Mouse (Mus musculus) embryonic facial prominence, embryonic 12.5 days (tissue): Measurements from ENCODE around the gene Pbx1. TPM values are rescaled to one million over a fixed set of nuclear protein-coding genes. Genes with fewer than 3 reads are reported as not detected.

ENCODE experiments used
- ATAC-seq: fragments of 200-750 bp; cut with Nextera tagmentation; 2 replicates; pipeline ENCODE4 v1.8.0; 2017; ENCODE audit not compliant: insufficient number of reproducible peaks, insufficient read depth, low FRiP score, low TSS enrichment
- H3K27ac ChIP-seq: fragments of 300-500 bp; sonication (generic); 2 replicates; pipeline ENCODE4 v1.5.1; 2016; ENCODE audit warnings: mild to moderate bottlenecking
- H3K27me3 ChIP-seq: fragments of 300-500 bp; sonication (generic); 2 replicates; pipeline ENCODE4 v1.6.1; 2016; ENCODE audit warnings: mild to moderate bottlenecking, moderate library complexity
- H3K36me3 ChIP-seq: fragments of 300-500 bp; sonication (generic); 2 replicates; pipeline ENCODE4 v1.6.1; 2016; ENCODE audit warnings: mild to moderate bottlenecking
- H3K4me1 ChIP-seq: fragments of 300-500 bp; sonication (generic); 2 replicates; pipeline ENCODE4 v1.6.1; 2016
- H3K4me2 ChIP-seq: fragments of 300-500 bp; sonication (generic); replicated peaks from 2 replicates; pipeline ENCODE4 v1.6.1; 2016; ENCODE audit warnings: mild to moderate bottlenecking, moderate library complexity
- H3K4me3 ChIP-seq: fragments of 300-500 bp; sonication (generic); 2 replicates; pipeline ENCODE4 v1.5.1; 2016; ENCODE audit warnings: mild to moderate bottlenecking
- H3K9ac ChIP-seq: fragments of 300-500 bp; sonication (generic); 2 replicates; pipeline ENCODE4 v1.6.1; 2016; ENCODE audit warnings: mild to moderate bottlenecking, moderate library complexity
- H3K9me3 ChIP-seq: fragments of 300-500 bp; sonication (generic); 2 replicates; pipeline ENCODE4 v1.6.1; 2016; ENCODE audit warnings: mild to moderate bottlenecking, moderate library complexity
- WGBS: fragments of 180-500 bp; shearing (Covaris S2); methylation state at CpG from one replicate; pipeline ENCODE4 v1.1.7; 2016; 5-methylcytosine and 5-hydroxymethylcytosine counted together
- polyA plus RNA-seq: library from polyadenylated mRNA; unstranded; fragments of >200 nt; fragmentation: Nextera tagmentation; extraction: Ambion mirVana; gene quantifications from 2 replicates; pipeline ENCODE4 v1.2.1, GENCODE M21; 2016

Gene Pbx1
- polyA plus RNA-seq, 1 experiment from 2014 or later, result 66.3 TPM

DNA sequence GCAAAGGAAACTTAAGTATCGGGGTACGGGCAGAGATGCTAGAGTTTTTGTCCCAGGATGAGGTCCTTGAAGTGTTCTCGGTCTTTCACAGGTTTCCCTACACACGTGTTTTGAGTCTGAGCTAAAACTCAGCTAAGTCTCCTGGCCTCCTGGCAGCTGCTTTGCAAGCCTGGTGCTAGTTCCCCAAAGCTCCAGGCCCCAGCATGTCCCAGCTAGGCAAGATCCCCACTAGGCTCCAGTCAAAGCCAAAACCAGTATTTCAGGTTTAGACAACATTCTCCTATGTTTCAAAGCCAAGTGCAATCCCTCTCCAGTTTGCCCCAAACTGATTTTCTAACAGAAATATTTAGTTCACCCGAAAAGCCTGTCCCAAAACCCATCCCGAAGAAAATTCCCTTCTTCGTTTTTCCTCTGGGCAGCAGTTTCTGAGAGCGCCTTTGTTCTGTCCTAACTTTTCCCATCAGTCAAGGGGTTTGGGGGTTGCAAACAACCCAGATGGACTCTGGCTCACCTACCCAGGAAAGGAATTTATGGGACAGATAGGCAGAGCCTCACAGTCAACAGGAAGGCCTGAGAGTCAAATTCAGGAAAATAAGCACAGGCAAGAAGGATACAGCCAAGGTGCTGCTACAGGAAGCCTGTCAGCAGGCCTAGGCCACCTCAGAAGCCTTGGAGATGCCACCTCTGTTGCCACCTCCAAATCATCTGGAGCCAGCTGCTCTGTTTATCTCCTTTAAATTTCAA is 97.1 kb downstream of the Pbx1 start:
- peaks cover 12% of the 10 kb centered on the region for H3K36me3 ChIP-seq
- H3K9me3 ChIP-seq, result no peaks in the 10 kb centered on the region
- no peak overlapping the region for H3K4me3 ChIP-seq
- no peak for ATAC-seq
- no peak overlapping the region for H3K4me2 ChIP-seq
- H3K27me3 ChIP-seq, result no peaks in the 10 kb centered on the region
- peak overlapping the region; percentile 69 for H3K27ac ChIP-seq
- peaks cover 12% of the 10 kb centered on the region; the same call in 1 of the 2 replicates for H3K4me1 ChIP-seq
- H3K9ac ChIP-seq, result no peak overlapping the region
- 78% methylated on average over 8 of the region's 8 CpGs for WGBS

DNA sequence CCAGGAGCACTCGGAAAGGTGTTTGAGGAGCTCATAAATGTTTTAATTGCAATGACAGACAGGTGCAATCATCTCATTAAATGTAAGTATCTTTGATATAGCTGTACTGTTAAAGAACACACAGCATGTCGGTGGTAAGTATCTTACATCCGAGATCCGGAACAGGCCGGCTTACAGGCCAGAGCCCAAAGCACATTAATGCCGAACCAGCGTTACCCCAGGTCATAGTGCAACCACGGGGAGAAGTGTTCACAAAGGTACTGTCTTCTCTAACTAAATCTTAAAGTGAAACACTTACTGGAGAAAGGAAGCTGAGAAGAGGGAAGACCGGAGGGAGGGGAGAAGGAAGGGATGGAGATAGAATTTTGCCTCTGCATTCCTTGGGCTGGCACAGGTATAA is 100.0 kb downstream of the Pbx1 start:
- Histone ChIP-seq H3K9me3 (no peaks in the 10 kb centered on the region), H3K9ac (no peak overlapping the region), H3K36me3 (peaks cover 12% of the 10 kb centered on the region), H3K4me1 (peaks cover 36% of the 10 kb centered on the region), H3K4me3 (no peak overlapping the region), H3K27me3 (no peaks in the 10 kb centered on the region), H3K4me2 (no peak overlapping the region), H3K27ac (no peak overlapping the region)
- no peak for ATAC-seq
- WGBS, result 86% methylated on average over 9 of the region's 9 CpGs

DNA sequence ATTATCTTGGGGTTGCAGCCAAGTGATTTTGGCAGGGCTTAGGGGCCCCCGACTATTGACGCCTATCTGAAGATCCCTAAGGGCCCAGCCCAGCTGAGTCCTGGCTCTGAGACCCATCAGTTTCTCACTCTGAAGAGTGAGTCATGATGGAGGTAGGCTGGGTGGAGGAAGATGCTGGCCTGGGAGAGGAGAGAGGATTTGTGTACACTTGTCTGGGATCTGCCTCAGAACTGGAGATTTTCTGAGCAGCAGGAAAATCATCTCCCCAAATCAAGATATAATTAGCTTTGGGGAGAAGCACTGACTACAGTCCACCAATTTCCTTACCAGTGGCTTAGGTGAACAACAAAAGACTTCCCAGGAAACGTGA is 103.8 kb downstream of the Pbx1 start:
- 66% methylated on average over 3 of the region's 3 CpGs for WGBS
- Histone ChIP-seq H3K4me2 (no peak overlapping the region), H3K36me3 (no peaks in the 10 kb centered on the region), H3K4me3 (no peak overlapping the region), H3K9ac (no peak overlapping the region), H3K27me3 (no peaks in the 10 kb centered on the region), H3K9me3 (no peaks in the 10 kb centered on the region), H3K4me1 (peaks cover 62% of the 10 kb centered on the region), H3K27ac (no peak overlapping the region)
- no peak for ATAC-seq

DNA sequence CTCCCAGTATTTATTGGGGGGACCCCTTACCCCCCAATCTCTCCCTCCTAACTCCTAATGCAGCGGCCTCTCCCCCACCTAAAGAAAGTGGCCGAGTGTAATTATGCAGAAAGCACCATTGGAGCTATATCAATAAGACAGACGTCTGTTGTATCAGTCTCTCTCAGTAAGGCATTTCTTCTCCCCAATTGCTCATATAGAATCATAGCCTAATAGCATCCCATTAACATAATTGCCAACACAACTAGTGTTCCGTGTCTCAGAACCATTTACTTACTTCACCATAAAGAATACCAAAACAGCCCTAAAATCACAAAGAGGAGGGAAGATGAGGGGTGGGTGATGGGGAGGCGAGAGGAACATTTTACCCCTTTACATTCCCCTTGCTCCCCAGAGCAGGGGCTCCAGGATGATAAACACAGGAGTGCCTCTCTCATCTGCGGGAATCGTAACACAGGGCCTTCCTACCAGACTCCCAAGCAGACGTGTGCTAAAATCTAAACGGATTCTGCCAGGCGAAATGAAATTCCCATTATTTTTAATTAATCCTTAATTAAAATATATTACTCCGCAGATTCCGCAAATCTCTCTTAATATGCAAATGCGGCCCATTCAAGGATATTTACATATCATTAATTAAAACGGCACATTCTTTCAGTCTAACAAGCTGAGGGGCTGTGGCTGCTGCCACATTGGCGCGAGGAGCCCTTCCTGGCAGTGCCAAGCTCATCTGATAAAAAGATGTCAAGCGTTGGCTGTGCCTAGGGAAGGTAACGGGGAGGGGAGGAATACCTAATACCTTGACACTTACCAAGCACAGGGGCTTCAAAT is 104.5 kb downstream of the Pbx1 start:
- Histone ChIP-seq H3K27ac (no peak overlapping the region), H3K4me2 (no peak overlapping the region), H3K9ac (no peak overlapping the region), H3K27me3 (no peaks in the 10 kb centered on the region), H3K4me3 (no peak overlapping the region), H3K36me3 (no peaks in the 10 kb centered on the region), H3K9me3 (no peaks in the 10 kb centered on the region), H3K4me1 (peaks cover 62% of the 10 kb centered on the region)
- no peak for ATAC-seq
- 83% methylated on average over 18 of the region's 18 CpGs for WGBS

DNA sequence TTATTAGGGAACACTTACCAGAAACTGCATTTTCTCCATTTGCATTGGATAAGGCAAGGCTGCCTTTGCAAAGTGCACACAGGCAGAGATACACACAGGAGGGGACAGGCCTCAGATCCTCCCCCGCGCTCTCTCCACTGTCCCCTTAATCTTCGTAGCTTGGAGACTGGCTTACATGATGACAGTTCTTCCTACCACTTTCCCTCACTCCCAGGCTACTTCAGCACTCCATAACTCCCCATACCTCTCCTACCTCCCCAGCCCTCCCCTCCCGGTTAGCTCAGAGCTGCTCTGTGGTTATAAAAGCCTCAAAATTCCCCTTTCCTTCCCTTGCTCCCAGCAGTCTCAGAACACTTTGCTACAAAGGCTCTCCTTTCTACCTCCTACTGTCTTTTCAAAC is 106.3 kb downstream of the Pbx1 start:
- peak overlapping the region; percentile 76 for H3K27ac ChIP-seq
- no peak overlapping the region for H3K4me2 ChIP-seq
- peaks cover 60% of the 10 kb centered on the region for H3K4me1 ChIP-seq

DNA sequence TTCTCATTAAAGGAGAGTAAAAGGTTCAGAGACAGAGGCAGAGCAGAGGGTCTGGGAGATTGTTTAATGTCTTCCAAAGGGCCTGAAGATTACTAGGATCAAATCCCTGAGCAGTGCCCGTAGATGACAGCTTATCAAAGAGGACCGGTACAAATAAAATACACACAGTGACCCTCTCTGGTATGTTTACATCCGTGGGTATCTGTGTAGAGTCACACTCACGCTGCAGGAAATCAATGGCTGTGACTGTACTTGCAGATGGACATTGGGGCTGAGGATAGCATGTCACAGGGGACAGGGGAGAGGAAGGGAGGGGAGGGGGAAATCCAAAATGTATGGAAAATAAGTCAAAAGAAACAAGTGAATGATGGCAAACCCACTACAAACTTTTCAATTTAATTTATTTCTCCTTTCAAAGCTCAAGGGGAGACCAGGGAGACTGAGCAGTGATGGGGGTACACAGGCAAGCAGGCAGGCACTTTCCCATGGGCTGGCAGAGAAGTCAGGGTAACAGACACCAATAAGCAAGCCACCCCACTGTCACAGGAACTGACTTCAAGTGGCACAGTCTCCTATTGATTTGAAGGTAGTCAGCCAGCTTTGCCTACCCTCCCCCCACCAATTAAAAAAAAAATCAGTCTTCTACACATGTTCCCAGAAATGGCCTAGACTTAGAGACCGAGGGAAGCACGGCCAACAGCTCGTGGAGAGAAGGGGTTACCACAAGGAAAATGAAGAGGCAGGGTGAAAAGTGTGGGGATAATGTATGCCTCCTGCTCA is 107.6 kb downstream of the Pbx1 start:
- no peak for ATAC-seq
- no peak overlapping the region for H3K4me2 ChIP-seq
- peak overlapping the region; percentile 20; the same call in 1 of the 2 replicates for H3K27ac ChIP-seq
- no peaks in the 10 kb centered on the region for H3K36me3 ChIP-seq
- WGBS, result 54% methylated on average over 7 of the region's 7 CpGs
- H3K27me3 ChIP-seq, result no peaks in the 10 kb centered on the region
- H3K4me3 ChIP-seq, result no peak overlapping the region
- H3K9me3 ChIP-seq, result no peaks in the 10 kb centered on the region
- H3K4me1 ChIP-seq, result peaks cover 52% of the 10 kb centered on the region
- H3K9ac ChIP-seq, result no peak overlapping the region

More for the DNA sequence above, 106.3 kb downstream of the Pbx1 start:
- no peaks in the 10 kb centered on the region for H3K36me3 ChIP-seq
- H3K4me3 ChIP-seq, result no peak overlapping the region
- H3K27me3 ChIP-seq, result no peaks in the 10 kb centered on the region
- no peak overlapping the region for H3K9ac ChIP-seq
- H3K9me3 ChIP-seq, result no peaks in the 10 kb centered on the region
- no peak for ATAC-seq
- WGBS, result 59% methylated on average over 4 of the region's 4 CpGs

DNA sequence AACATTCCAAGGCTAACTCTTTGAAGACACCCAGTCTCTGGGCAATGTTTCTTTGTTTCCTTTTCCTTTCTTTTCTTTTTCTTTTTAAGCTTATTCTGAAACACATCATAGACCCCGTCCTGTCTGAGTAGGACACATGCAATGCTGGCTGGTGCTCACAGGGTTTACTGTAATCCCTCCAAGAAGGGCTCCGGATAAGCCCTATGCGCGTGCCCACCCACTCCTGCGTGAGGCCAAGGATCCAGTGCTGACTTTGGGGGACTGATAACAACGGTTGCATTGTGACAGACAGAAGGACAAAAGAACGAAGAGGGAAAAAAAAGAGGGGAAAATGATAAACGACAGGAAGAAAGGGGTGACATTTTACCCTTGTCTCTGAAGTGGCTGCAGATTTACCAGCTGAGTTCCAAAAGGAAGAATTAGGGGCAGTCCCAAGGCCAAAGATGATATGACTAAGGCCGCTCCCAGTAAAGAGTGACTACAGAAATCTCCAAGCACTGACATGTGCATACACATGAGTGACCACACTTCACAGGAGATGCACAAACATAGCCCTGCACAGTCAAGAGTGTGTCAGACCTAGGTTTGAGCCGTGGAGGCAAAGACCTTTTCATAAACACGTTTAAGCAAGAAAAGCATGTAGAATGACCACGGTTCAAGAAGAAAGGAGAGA is 108.5 kb downstream of the Pbx1 start:
- 0 out of 2 replicates have a peak overlapping the region, but pooled peaks have one; percentile 12 for H3K27ac ChIP-seq
- peaks cover 52% of the 10 kb centered on the region for H3K4me1 ChIP-seq
- no peaks in the 10 kb centered on the region for H3K36me3 ChIP-seq
- H3K27me3 ChIP-seq, result no peaks in the 10 kb centered on the region
- no peaks in the 10 kb centered on the region for H3K9me3 ChIP-seq
- no peak overlapping the region for H3K4me3 ChIP-seq
- 73% methylated on average over 12 of the region's 12 CpGs for WGBS
- ATAC-seq, result no peak
- no peak overlapping the region for H3K9ac ChIP-seq
- no peak overlapping the region for H3K4me2 ChIP-seq

DNA sequence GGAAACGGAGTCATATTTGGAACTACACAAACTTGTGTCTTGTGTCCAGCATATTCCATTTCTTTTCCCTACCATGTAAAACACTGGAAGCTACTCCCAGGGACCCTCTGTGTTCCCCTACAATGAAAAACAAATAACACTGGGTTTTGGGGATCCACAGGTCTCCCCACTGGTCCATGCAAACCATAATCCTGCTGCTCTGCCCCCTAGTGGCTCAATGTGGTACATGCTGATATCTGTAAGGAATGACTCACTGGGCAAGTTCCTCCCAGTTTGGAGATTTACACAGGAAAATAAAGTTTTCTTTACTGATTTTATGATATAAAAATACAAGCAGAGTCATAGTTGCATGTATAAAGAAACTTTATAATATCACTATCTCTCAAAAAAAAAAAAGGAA is 109.2 kb downstream of the Pbx1 start:
- Histone ChIP-seq H3K4me2 (no peak overlapping the region), H3K9ac (no peak overlapping the region), H3K9me3 (no peaks in the 10 kb centered on the region), H3K27me3 (no peaks in the 10 kb centered on the region), H3K4me1 (peaks cover 52% of the 10 kb centered on the region), H3K36me3 (no peaks in the 10 kb centered on the region), H3K4me3 (no peak overlapping the region), H3K27ac (no peak overlapping the region)
- WGBS, result 97% methylated on average over 1 of the region's 1 CpGs
- ATAC-seq, result no peak

DNA sequence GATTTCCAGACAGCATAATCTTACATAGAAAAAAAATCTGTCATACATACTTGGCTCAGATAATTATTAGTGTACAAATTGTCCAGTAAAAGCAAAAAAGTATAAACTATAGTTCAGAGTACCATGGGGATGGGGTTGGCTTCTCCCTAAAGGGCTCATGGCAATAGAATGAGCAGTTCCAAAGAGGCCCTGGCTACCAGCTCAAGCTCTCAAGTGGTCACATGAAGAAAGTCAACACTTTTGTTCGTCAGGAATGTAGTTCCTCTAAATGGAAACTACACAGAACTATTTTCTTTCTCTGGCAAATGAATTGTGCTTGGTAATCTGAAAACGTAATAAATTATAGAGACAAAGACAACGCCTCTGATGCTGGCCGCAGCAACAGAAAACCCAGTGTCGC is 112.4 kb downstream of the Pbx1 start:
- no peak overlapping the region for H3K27ac ChIP-seq
- H3K4me3 ChIP-seq, result no peak overlapping the region
- no peak for ATAC-seq
- no peak overlapping the region for H3K4me2 ChIP-seq
- no peak overlapping the region for H3K9ac ChIP-seq
- H3K4me1 ChIP-seq, result peaks cover 23% of the 10 kb centered on the region
- H3K9me3 ChIP-seq, result no peaks in the 10 kb centered on the region
- 89% methylated on average over 5 of the region's 5 CpGs for WGBS
- no peaks in the 10 kb centered on the region for H3K27me3 ChIP-seq
- H3K36me3 ChIP-seq, result no peaks in the 10 kb centered on the region

DNA sequence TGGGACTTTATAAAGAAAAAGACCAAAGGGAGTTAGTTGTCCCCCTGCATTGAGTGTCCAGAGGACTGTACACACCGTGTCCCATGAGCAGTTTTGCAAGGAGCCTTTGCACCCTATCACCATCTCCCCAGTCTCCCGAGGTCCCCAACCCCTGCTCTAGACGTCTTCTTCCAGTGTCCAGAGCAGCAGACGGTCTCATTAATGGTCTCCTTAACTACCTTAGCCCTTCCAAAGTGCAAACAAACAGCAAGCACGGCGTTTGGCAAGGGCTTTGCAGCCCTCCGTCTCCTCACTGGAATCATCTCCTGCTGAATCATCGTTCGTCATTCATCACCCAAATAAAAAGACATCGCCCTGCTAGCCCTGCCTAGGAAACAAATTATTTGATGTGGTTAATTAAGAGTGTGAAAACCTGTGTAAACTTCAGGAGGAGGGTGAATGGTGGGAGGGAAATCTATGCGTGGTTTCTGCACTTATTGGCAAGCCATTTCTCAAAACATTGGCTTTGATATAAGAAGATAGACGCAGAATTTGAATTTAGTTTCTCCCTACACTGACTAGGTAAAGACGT is 113.1 kb downstream of the Pbx1 start:
- no peaks in the 10 kb centered on the region for H3K27me3 ChIP-seq
- H3K9me3 ChIP-seq, result no peaks in the 10 kb centered on the region
- ATAC-seq, result no peak
- no peak overlapping the region for H3K27ac ChIP-seq
- WGBS, result 74% methylated on average over 13 of the region's 13 CpGs
- no peak overlapping the region for H3K4me3 ChIP-seq
- H3K9ac ChIP-seq, result no peak overlapping the region
- H3K4me2 ChIP-seq, result no peak overlapping the region
- peaks cover 16% of the 10 kb centered on the region for H3K4me1 ChIP-seq
- no peaks in the 10 kb centered on the region for H3K36me3 ChIP-seq

DNA sequence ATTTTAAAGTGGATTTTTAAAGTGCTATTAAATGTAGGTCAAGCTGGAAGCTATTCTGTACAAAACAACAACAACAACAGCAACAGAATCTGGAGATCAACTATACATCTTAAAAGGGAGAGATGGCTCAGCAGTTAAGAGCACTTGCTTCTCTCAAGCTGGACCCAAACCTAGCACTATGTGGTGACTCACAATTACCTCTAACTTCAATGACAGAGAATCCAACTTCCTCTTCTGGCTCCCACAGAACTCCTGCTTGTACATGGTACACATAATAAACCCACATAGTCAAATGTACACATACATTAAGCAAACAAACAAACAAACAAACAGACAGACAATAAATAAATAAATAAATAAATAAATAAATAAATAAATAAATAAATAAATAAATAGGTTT is 118.3 kb downstream of the Pbx1 start:
- no peak for ATAC-seq

More for the DNA sequence above, 118.3 kb downstream of the Pbx1 start:
- no peak overlapping the region for H3K27ac ChIP-seq
- H3K4me3 ChIP-seq, result no peak overlapping the region
- no peaks in the 10 kb centered on the region for H3K9me3 ChIP-seq
- H3K36me3 ChIP-seq, result no peaks in the 10 kb centered on the region
- peaks cover 18% of the 10 kb centered on the region for H3K4me1 ChIP-seq
- no peaks in the 10 kb centered on the region for H3K27me3 ChIP-seq
- H3K9ac ChIP-seq, result no peak overlapping the region
- H3K4me2 ChIP-seq, result no peak overlapping the region
